Mouse (Mus musculus): ENCODE data around the gene Krt88. TPM values are rescaled to one million over a fixed set of nuclear protein-coding genes. Genes with fewer than 3 reads are reported as not detected.

Gene Krt88
- polyA plus RNA-seq, 1 experiment from 2014 or later, result not detected

DNA sequence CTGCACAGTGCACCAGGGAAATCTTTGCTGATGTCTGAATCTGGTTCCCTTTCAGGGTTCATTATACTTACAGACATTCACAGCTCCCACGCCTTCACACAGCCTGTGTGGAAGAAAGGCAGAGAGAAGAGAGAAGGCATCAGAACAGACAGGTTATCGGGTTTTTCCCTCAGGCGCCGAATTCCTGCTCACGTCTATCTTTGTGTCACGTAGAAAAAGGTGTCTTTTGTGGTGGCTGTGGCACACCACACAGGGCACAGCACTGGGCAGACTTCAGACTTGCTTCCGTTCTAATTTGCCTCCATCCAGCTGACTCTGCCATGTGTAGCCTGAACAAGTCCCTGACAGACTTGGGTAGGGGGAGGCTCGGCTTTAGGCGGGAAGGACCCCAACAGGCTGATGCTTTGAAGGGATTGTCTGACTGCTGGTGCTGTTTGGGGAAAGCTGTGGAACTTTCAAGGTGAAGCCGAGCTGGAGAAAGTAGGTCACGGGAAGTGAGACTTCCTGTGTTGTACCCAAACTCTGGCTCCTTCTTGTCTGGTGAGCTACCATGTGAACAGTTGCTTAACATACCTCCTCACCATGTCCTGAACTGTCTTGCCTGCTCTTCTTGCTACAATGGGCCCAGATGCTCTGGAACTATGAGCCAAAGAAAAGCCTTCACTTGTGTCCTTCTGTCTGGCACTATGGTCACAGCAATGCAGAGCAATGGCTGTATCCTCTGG, 38.5 kb downstream of the Krt88 start:
- WGBS, result 86% methylated on average over 11 of the region's 11 CpGs
- no peaks in the 10 kb centered on the region for H3K9me3 ChIP-seq (ENCODE audit: control insufficient read depth, low read length)
- H3K27ac ChIP-seq (ENCODE audit: low read depth, low read length), result no peak overlapping the region
- ATAC-seq (ENCODE audit: low FRiP score) (no peak), DNase-seq (ENCODE audit: low spot score, missing footprints) (peak; percentile 44)
- no peaks in the 10 kb centered on the region for H3K27me3 ChIP-seq (ENCODE audit: control insufficient read depth, insufficient read depth, low read length)
- H3K4me1 ChIP-seq (ENCODE audit: control insufficient read depth, insufficient read depth, low read length), result no peaks in the 10 kb centered on the region
- no peak overlapping the region for H3K9ac ChIP-seq (ENCODE audit: low read length)
- no peak overlapping the region for H3K4me3 ChIP-seq (ENCODE audit: low read depth, low read length)
- no peak overlapping the region for H3K4me2 ChIP-seq
- H3K36me3 ChIP-seq (ENCODE audit: control insufficient read depth, insufficient read depth, low read length), result no peaks in the 10 kb centered on the region

DNA sequence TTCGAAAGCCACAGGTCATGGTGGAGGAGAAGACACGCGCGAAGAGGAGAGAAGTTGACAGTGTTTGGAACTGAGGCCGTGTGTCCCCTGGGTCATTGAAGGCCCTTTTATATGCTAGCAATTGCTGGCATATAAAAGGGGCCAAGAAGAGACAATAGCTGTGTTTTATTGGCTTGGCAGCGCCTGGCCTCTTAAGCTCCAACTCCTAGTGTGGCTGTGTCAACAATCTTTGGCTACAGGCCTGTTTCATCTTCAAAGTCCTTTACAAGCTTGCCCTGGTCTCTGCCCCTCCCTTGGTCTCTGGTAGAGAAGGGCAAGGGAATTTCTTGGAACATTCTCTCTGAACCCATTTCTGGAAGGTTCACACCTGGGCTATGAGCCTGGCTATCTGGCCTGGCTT, 43.9 kb downstream of the Krt88 start, which contains the start of gene Krt83:
Krt83 (minus strand) TSS at position 82 of the 400 bp plus-strand sequence.
- Histone ChIP-seq H3K36me3 (ENCODE audit: control insufficient read depth, insufficient read depth, low read length) (no peaks in the 10 kb centered on the region), H3K4me1 (ENCODE audit: control insufficient read depth, insufficient read depth, low read length) (no peaks in the 10 kb centered on the region), H3K9ac (ENCODE audit: low read length) (no peak within 1 kb of the TSS), H3K9me3 (ENCODE audit: control insufficient read depth, low read length) (no peaks in the 10 kb centered on the region), H3K4me2 (no peak within 1 kb of the TSS), H3K27ac (ENCODE audit: low read depth, low read length) (no peak within 1 kb of the TSS), H3K27me3 (ENCODE audit: control insufficient read depth, insufficient read depth, low read length) (no peaks in the 10 kb centered on the region), H3K4me3 (ENCODE audit: low read depth, low read length) (no peak within 1 kb of the TSS)
- DNase-seq (ENCODE audit: low spot score, missing footprints) (peak; percentile 56), ATAC-seq (ENCODE audit: low FRiP score) (no peak)
- 59% methylated on average over 6 of the region's 6 CpGs for WGBS

DNA sequence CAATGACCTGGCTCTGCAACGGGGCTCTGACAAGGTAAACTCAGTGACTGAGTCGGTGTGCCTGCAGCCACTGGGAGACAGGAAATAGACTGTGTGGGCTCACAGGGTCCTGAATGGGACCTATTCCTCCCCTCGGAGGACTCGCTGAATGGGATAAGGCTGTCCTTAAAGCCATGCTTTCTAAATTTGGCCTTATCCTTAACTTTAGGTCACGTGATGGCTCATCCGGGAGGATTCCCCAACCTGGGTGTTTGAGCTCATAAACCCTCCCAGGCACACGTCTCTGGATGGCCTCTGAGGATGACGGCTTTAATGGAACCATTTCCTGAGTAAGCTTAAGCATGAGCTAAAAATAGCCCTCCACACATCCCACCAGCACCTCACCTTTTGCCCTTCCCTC, 45.2 kb downstream of the Krt88 start:
- Histone ChIP-seq H3K9ac (ENCODE audit: low read length) (no peak overlapping the region), H3K27me3 (ENCODE audit: control insufficient read depth, insufficient read depth, low read length) (no peaks in the 10 kb centered on the region), H3K4me2 (no peak overlapping the region), H3K36me3 (ENCODE audit: control insufficient read depth, insufficient read depth, low read length) (no peaks in the 10 kb centered on the region), H3K27ac (ENCODE audit: low read depth, low read length) (no peak overlapping the region), H3K4me1 (ENCODE audit: control insufficient read depth, insufficient read depth, low read length) (no peaks in the 10 kb centered on the region), H3K4me3 (ENCODE audit: low read depth, low read length) (no peak overlapping the region), H3K9me3 (ENCODE audit: control insufficient read depth, low read length) (no peaks in the 10 kb centered on the region)
- 84% methylated on average over 8 of the region's 8 CpGs for WGBS
- no peak for ATAC-seq (ENCODE audit: low FRiP score)
- DNase-seq (ENCODE audit: low spot score, missing footprints), result peak; percentile 77

DNA sequence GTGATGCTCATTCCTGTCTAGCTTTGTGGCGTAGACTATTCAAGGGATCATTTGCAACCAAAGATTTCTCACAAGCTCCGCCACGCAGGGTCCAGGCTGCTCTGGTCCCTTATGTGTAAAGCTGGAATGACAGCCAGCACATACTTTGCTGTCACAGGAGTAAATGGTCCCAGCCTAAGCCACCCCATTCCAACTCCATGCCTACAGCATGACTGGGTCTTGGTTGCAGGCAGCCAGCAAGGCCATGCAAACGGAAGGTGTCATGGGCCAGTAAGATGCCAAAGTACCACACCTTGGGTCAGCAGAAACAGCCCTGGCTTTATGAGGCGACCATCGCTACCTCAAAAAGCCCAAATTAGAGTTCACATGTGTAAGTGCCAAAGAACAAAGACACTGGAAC, 46.2 kb downstream of the Krt88 start:
- Histone ChIP-seq H3K9ac (ENCODE audit: low read length) (no peak overlapping the region), H3K27me3 (ENCODE audit: control insufficient read depth, insufficient read depth, low read length) (no peaks in the 10 kb centered on the region), H3K9me3 (ENCODE audit: control insufficient read depth, low read length) (no peaks in the 10 kb centered on the region), H3K4me2 (no peak overlapping the region), H3K4me1 (ENCODE audit: control insufficient read depth, insufficient read depth, low read length) (no peaks in the 10 kb centered on the region), H3K27ac (ENCODE audit: low read depth, low read length) (no peak overlapping the region), H3K36me3 (ENCODE audit: control insufficient read depth, insufficient read depth, low read length) (no peaks in the 10 kb centered on the region), H3K4me3 (ENCODE audit: low read depth, low read length) (no peak overlapping the region)
- no peak for ATAC-seq (ENCODE audit: low FRiP score)
- DNase-seq (ENCODE audit: low spot score, missing footprints), result peak; percentile 21
- 94% methylated on average over 6 of the region's 6 CpGs for WGBS

DNA sequence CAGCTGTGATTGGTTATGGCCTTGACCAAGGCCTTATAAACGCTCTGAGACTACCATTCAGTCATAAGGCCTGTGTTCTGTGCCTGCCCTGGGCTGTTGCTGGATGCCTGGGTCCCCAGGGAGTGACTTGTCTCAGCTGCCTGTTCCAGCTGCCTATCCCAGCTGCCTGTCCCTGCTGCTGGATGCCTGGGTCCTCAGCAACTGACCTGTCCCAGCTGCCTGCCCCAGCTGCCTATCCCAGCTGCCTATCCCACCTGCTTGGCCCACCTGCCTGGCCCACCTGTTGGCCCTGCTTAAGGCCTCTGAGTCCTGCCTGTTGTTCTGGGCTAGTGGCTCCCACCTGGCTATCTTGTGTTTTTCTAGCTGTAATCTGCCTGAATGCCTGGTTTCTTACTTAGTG, 46.7 kb downstream of the Krt88 start:
- WGBS, result 58% methylated on average over 1 of the region's 1 CpGs
- no peak overlapping the region for H3K4me2 ChIP-seq

DNA sequence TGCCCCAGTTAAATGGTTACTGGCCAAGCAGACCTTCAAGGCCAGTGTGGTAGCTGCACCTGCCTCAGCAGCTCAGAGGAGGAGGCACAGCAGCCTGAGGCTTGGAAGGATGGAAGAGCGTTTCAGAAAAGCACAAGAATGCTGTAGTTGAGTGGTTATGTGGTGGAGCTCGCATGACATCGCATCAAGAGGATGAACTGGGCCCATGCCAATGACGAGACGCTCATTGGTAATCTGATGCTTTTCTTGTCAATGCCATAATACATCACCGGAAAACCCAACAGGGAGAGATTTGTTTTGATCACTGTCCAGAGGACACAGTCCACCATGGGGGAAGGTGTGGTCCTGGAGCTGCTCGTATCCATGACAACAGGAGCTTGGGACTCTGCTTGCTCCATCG, 47.7 kb downstream of the Krt88 start:
- WGBS, result 89% methylated on average over 8 of the region's 8 CpGs
- no peak for ATAC-seq (ENCODE audit: low FRiP score)
- peak; percentile 44 for DNase-seq (ENCODE audit: low spot score, missing footprints)

More for the DNA sequence above, 46.7 kb downstream of the Krt88 start:
- Histone ChIP-seq H3K36me3 (ENCODE audit: control insufficient read depth, insufficient read depth, low read length) (no peaks in the 10 kb centered on the region), H3K27me3 (ENCODE audit: control insufficient read depth, insufficient read depth, low read length) (no peaks in the 10 kb centered on the region), H3K27ac (ENCODE audit: low read depth, low read length) (no peak overlapping the region), H3K9me3 (ENCODE audit: control insufficient read depth, low read length) (no peaks in the 10 kb centered on the region), H3K9ac (ENCODE audit: low read length) (no peak overlapping the region), H3K4me1 (ENCODE audit: control insufficient read depth, insufficient read depth, low read length) (no peaks in the 10 kb centered on the region), H3K4me3 (ENCODE audit: low read depth, low read length) (no peak overlapping the region)
- ATAC-seq (ENCODE audit: low FRiP score) (no peak), DNase-seq (ENCODE audit: low spot score, missing footprints) (peak; percentile 21)

DNA sequence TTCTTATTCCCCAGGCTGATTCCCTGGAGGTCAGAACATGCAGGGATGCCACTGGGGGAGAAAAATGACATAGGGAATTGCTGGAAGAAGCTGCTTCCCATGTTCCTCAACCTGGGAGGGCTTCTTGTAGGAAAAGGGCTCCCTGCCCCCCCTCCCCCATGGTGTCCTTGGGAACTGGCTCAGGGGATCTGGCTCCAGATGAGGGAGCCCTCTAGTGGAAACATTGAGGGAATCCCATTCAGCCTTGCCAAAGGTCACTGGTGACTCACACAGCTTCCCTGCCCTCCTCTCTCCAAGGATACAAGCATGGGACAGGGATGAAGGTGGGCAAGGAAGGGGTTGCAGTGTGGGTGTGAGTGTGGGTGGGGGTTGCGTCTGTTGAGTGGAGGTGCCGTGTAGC, 49.6 kb downstream of the Krt88 start:
- no peak overlapping the region for H3K9ac ChIP-seq (ENCODE audit: low read length)
- no peak overlapping the region for H3K4me2 ChIP-seq
- DNase-seq (ENCODE audit: low spot score, missing footprints), result peak; percentile 85
- no peak for ATAC-seq (ENCODE audit: low FRiP score)
- H3K36me3 ChIP-seq (ENCODE audit: control insufficient read depth, insufficient read depth, low read length), result no peaks in the 10 kb centered on the region
- WGBS, result 77% methylated on average over 2 of the region's 2 CpGs
- no peak overlapping the region for H3K27ac ChIP-seq (ENCODE audit: low read depth, low read length)
- H3K9me3 ChIP-seq (ENCODE audit: control insufficient read depth, low read length), result no peaks in the 10 kb centered on the region
- H3K27me3 ChIP-seq (ENCODE audit: control insufficient read depth, insufficient read depth, low read length), result no peaks in the 10 kb centered on the region
- H3K4me3 ChIP-seq (ENCODE audit: low read depth, low read length), result no peak overlapping the region
- H3K4me1 ChIP-seq (ENCODE audit: control insufficient read depth, insufficient read depth, low read length), result no peaks in the 10 kb centered on the region

More for the DNA sequence above, 47.7 kb downstream of the Krt88 start:
- Histone ChIP-seq H3K36me3 (ENCODE audit: control insufficient read depth, insufficient read depth, low read length) (no peaks in the 10 kb centered on the region), H3K9ac (ENCODE audit: low read length) (no peak overlapping the region), H3K27ac (ENCODE audit: low read depth, low read length) (no peak overlapping the region), H3K4me1 (ENCODE audit: control insufficient read depth, insufficient read depth, low read length) (no peaks in the 10 kb centered on the region), H3K4me2 (no peak overlapping the region), H3K4me3 (ENCODE audit: low read depth, low read length) (no peak overlapping the region), H3K27me3 (ENCODE audit: control insufficient read depth, insufficient read depth, low read length) (no peaks in the 10 kb centered on the region), H3K9me3 (ENCODE audit: control insufficient read depth, low read length) (no peaks in the 10 kb centered on the region)

Other genes starting within 250 kb of the Krt88 start
- 3.6 and 4.5 TPM in 2 replicates for gene Grasp, start 223.6 kb upstream of the Krt88 start, polyA plus RNA-seq (2014; fragmentation: Nextera tagmentation; extraction: Ambion mirVana)
- gene Nr4a1, start 193.5 kb upstream of the Krt88 start, polyA plus RNA-seq (2014; fragmentation: Nextera tagmentation; extraction: Ambion mirVana), result 1.3 TPM in 2 replicates
- 57.9 and 67.4 TPM in 2 replicates for gene Atg101, start 163.5 kb upstream of the Krt88 start, polyA plus RNA-seq (2014; fragmentation: Nextera tagmentation; extraction: Ambion mirVana)
- 0.33 TPM in 1 of 2 replicates, not detected in the other for gene 6030408B16Rik, start 154.5 kb upstream of the Krt88 start, polyA plus RNA-seq (2014; fragmentation: Nextera tagmentation; extraction: Ambion mirVana)
- gene Krt80, start 77.6 kb upstream of the Krt88 start, polyA plus RNA-seq (2014; fragmentation: Nextera tagmentation; extraction: Ambion mirVana), result not detected in 2 replicates
- 4.2 and 7.2 TPM in 2 replicates for gene Krt7, start 36.7 kb upstream of the Krt88 start, polyA plus RNA-seq (2014; fragmentation: Nextera tagmentation; extraction: Ambion mirVana)
- gene Krt87, start 8.9 kb upstream of the Krt88 start, polyA plus RNA-seq (2014; fragmentation: Nextera tagmentation; extraction: Ambion mirVana), result 0.07 and 0.16 TPM in 2 replicates
- gene Krt81, start 16.0 kb downstream of the Krt88 start, polyA plus RNA-seq (2014; fragmentation: Nextera tagmentation; extraction: Ambion mirVana), result not detected in 2 replicates
- not detected in 2 replicates for gene Krt86, start 25.7 kb downstream of the Krt88 start, polyA plus RNA-seq (2014; fragmentation: Nextera tagmentation; extraction: Ambion mirVana)
- gene Krt83, start 43.8 kb downstream of the Krt88 start, polyA plus RNA-seq (2014; fragmentation: Nextera tagmentation; extraction: Ambion mirVana), result not detected in 2 replicates
- not detected in 2 replicates for gene Gm49425, start 69.5 kb downstream of the Krt88 start, polyA plus RNA-seq (2014; fragmentation: Nextera tagmentation; extraction: Ambion mirVana)
- not detected in 2 replicates for gene Krt84, start 85.1 kb downstream of the Krt88 start, polyA plus RNA-seq (2014; fragmentation: Nextera tagmentation; extraction: Ambion mirVana)
- gene Krt82, start 102.9 kb downstream of the Krt88 start, polyA plus RNA-seq (2014; fragmentation: Nextera tagmentation; extraction: Ambion mirVana), result not detected in 2 replicates
- 0.30 and 0.50 TPM in 2 replicates for gene Krt90, start 115.2 kb downstream of the Krt88 start, polyA plus RNA-seq (2014; fragmentation: Nextera tagmentation; extraction: Ambion mirVana)
- not detected in 2 replicates for gene Krt75, start 126.2 kb downstream of the Krt88 start, polyA plus RNA-seq (2014; fragmentation: Nextera tagmentation; extraction: Ambion mirVana)
- not detected in 2 replicates for gene Gm5414, start 180.4 kb downstream of the Krt88 start, polyA plus RNA-seq (2014; fragmentation: Nextera tagmentation; extraction: Ambion mirVana)
- gene Gm5478, start 199.6 kb downstream of the Krt88 start, polyA plus RNA-seq (2014; fragmentation: Nextera tagmentation; extraction: Ambion mirVana), result not detected in 2 replicates
- gene Krt6b, start 232.5 kb downstream of the Krt88 start, polyA plus RNA-seq (2014; fragmentation: Nextera tagmentation; extraction: Ambion mirVana), result not detected in 2 replicates
- not detected in 2 replicates for gene Krt6a, start 246.6 kb downstream of the Krt88 start, polyA plus RNA-seq (2014; fragmentation: Nextera tagmentation; extraction: Ambion mirVana)